Mouse (Mus musculus) cerebellum, adult (tissue): Measurements from ENCODE around the gene Mst1.

ENCODE experiments used
- ATAC-seq: cut with Nextera tagmentation; 2 replicates; pipeline ENCODE4 v1.9.2; 2017; ENCODE audit warnings: mild to moderate bottlenecking, moderate library complexity, mixed read lengths; ENCODE audit not compliant: insufficient number of reproducible peaks, low FRiP score, low TSS enrichment

The Mst1 gene

GRCm38 (mm10) chr9:108056361-108057261 is 23.6 kb upstream of the Mst1 start:
- no peak for ATAC-seq

- ATAC-seq, result no peak
Measured at GRCm38 (mm10) chr9:108057262-108057562, 23.0 kb upstream of the Mst1 start.

- ATAC-seq, result no peak
Measured at GRCm38 (mm10) chr9:108058291-108058690, 21.9 kb upstream of the Mst1 start.

GRCm38 (mm10) chr9:108062142-108062541 is 18.1 kb upstream of the Mst1 start:
- ATAC-seq, result no peak

GRCm38 (mm10) chr9:108063361-108063760 is 16.9 kb upstream of the Mst1 start:
- ATAC-seq, result no peak

- ATAC-seq, result peak; percentile 54; the same call in 1 of the 2 replicates
Measured at GRCm38 (mm10) chr9:108065491-108066011, 14.7 kb upstream of the Mst1 start.

- no peak for ATAC-seq
Measured at GRCm38 (mm10) chr9:108067199-108067598, 13.0 kb upstream of the Mst1 start.

- ATAC-seq, result no peak
Measured at GRCm38 (mm10) chr9:108067900-108068299, 12.3 kb upstream of the Mst1 start.

GRCm38 (mm10) chr9:108069007-108069406 is 11.2 kb upstream of the Mst1 start:
- ATAC-seq, result no peak

- no peak for ATAC-seq
Measured at GRCm38 (mm10) chr9:108069529-108069928, 10.7 kb upstream of the Mst1 start.

GRCm38 (mm10) chr9:108071801-108072200 is 8.4 kb upstream of the Mst1 start:
- ATAC-seq, result no peak

- peak; percentile 34; the same call in 1 of the 2 replicates for ATAC-seq
Measured at GRCm38 (mm10) chr9:108072481-108072924, 7.7 kb upstream of the Mst1 start.

GRCm38 (mm10) chr9:108073141-108073930 is 6.9 kb upstream of the Mst1 start:
- peak; percentile 81 for ATAC-seq

GRCm38 (mm10) chr9:108082549-108082948 is 2.3 kb downstream of the Mst1 start:
- no peak for ATAC-seq

GRCm38 (mm10) chr9:108082988-108083431 is 2.8 kb downstream of the Mst1 start, which contains the start of gene Rnf123:
TSS of gene Rnf123 (minus strand) at chr9:108083346.
- ATAC-seq, result no peak

GRCm38 (mm10) chr9:108083561-108083960 is 3.3 kb downstream of the Mst1 start:
- ATAC-seq, result no peak

- no peak for ATAC-seq
Measured at GRCm38 (mm10) chr9:108085261-108085660, 5.0 kb downstream of the Mst1 start.

- no peak for ATAC-seq
Measured at GRCm38 (mm10) chr9:108090611-108091120, 10.4 kb downstream of the Mst1 start.

- no peak for ATAC-seq
Measured at GRCm38 (mm10) chr9:108093586-108093985, 13.3 kb downstream of the Mst1 start.

- ATAC-seq, result peak; percentile 74
Measured at GRCm38 (mm10) chr9:108094184-108094941, 14.1 kb downstream of the Mst1 start, which contains the start of gene Apeh. TSS of gene Apeh (minus strand) at chr9:108094606.
